Comparison of ENCODE assay signal across 8 mouse cellular contexts in the genomic region with DNA sequence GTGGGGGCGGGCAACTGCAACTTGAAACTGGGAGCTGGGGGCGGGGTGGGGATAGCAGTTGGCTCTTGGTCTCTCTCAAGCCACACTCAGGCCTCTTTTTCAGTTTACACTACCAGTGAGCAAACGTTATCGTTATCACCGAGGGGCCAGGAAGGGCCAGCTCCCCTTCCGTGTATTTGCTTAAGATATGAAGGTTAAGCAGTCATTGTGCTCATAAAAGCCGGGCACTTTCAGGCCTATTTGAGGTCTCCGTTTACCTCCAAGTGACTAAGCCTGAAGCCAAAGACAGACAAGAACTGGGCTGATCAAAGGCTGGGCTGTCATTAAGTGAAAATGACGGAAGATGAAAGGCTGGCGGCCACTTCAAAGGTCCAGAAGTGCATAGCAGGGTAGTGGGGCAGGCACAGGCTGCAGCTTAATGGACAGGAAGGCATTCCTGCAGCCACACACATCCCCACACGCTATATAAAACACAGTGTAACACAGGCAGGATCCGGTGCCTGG.
A peak's percentile ranks its signal among the peaks of the same experiment; 100 is the strongest.
DNase-seq lines count a peak whose midpoint lies in the region; ATAC-seq and TF ChIP-seq lines count a peak whose summit lies in the region.

No protein-coding gene starts in this region.

- H3K4me3 ChIP-seq in kidney, embryonic 16.5 days (ENCODE audit: low read length) = no peak overlapping the region
- H3K4me3 ChIP-seq in intestine, postnatal 0 days (ENCODE audit: low read depth, low read length) = no peak overlapping the region

- H3K36me3 ChIP-seq in kidney, embryonic 16.5 days (ENCODE audit: insufficient read depth, low read length) = peaks cover 5% of the 10 kb centered on the region; the same call in 1 of the 2 replicates
- no peaks in the 10 kb centered on the region; the same call in 1 of the 2 replicates for H3K36me3 ChIP-seq in intestine, postnatal 0 days (ENCODE audit: control insufficient read depth, insufficient read depth)

- H3K9me3 ChIP-seq in kidney, embryonic 16.5 days (ENCODE audit: low read length) = no peaks in the 10 kb centered on the region
- H3K9me3 ChIP-seq in intestine, postnatal 0 days (ENCODE audit: control insufficient read depth) = no peaks in the 10 kb centered on the region

- peak overlapping the region; percentile 31 for H3K9ac ChIP-seq in kidney, embryonic 16.5 days (replicated peaks; ENCODE audit: low read length)
- H3K9ac ChIP-seq in intestine, postnatal 0 days (ENCODE audit: low read depth, low read length) = no peak overlapping the region

- H3K27ac ChIP-seq in kidney, embryonic 16.5 days (ENCODE audit: low read length) = peak overlapping the region; percentile 66
- H3K27ac ChIP-seq in intestine, postnatal 0 days (ENCODE audit: low read depth, low read length) = peak overlapping the region; percentile 50; the same call in 1 of the 2 replicates

- H3K27me3 ChIP-seq in kidney, embryonic 16.5 days (ENCODE audit: insufficient read depth, low read length) = no peaks in the 10 kb centered on the region
- H3K27me3 ChIP-seq in intestine, postnatal 0 days (replicated peaks; ENCODE audit: control insufficient read depth, insufficient read depth, low read length) = no peaks in the 10 kb centered on the region

- H3K4me1 ChIP-seq in kidney, embryonic 16.5 days (ENCODE audit: insufficient read depth, low read length) = peaks cover 52% of the 10 kb centered on the region
- peaks cover 3% of the 10 kb centered on the region; the same call in 1 of the 2 replicates for H3K4me1 ChIP-seq in intestine, postnatal 0 days (replicated peaks; ENCODE audit: control insufficient read depth, insufficient read depth, low read length)

- 4% methylated on average over 12 of the region's 12 CpGs for WGBS in kidney, embryonic 16.5 days
- 7% methylated on average over 12 of the region's 12 CpGs for WGBS in intestine, postnatal 0 days

- TF ChIP-seq CTCF in intestine, postnatal 0 days (IDR thresholded peaks at IDR 0.05; ENCODE audit: low read depth) = no peak

- peak overlapping the region; percentile 38 for H3K4me2 ChIP-seq in kidney, embryonic 16.5 days (replicated peaks; ENCODE audit: low read depth, low read length)
- peak overlapping the region; percentile 53 for H3K4me2 ChIP-seq in intestine, postnatal 0 days (replicated peaks; ENCODE audit: low read depth)

- peak; percentile 67 for ATAC-seq in kidney, embryonic 16.5 days (ENCODE audit: low FRiP score, low TSS enrichment)
- ATAC-seq in erythroblast, adult 5-6 weeks (replicated peaks; ENCODE audit: low FRiP score, poor library complexity, severe bottlenecking) = peak; percentile 65
- peak; percentile 89 for ATAC-seq in intestine, postnatal 0 days
- peak; percentile 53 for ATAC-seq in megakaryocyte progenitor cell, adult 5-6 weeks (replicated peaks; ENCODE audit: poor library complexity)

- DNase-seq in kidney, adult 9 months = no peak
- DNase-seq in spleen, postnatal 14 days (ENCODE audit: low spot score in 2 of 2) = no peak
- no peak for DNase-seq in right cerebral cortex, adult 2 months (ENCODE audit: low spot score in 2 of 2)
- DNase-seq in right cerebral cortex, adult 18-20 months = no peak
